Mouse (Mus musculus): ENCODE measurements around the gene Mllt3.

DNA sequence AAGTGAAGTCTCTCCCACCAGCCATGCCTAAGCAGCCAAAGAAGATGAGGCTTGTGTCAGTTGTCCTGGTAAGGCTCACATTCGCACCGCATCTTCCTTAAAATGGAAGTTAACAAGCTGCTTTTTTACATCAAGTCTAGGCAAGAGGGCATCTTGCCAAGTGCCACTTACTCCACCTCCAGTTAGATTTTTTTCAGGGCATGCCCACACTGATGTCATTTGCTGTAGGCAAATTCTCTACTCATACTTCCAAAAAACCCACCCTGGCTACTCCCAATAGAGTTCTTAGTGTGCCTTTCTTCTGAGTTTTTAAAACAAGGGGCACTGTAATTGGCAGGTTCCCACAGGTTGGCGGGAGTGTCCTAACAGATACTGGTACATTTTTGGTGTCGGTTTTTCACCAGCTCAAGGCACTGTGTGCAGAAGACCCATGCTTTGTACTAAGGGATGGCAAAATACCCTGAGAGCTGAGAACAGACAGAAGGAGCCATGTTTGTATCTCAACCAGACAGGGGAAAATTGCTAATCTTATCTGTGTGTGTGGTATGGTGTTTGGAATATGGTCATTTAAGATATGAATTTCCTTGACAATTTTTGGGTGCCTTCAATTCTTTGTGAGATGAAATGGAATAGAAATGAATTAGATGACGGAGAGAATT lies 282.2 kb downstream of the Mllt3 start:
- no peak for TF ChIP-seq CTCF (IDR thresholded peaks at IDR 0.05; ENCODE audit: low read depth)
- TF ChIP-seq EP300 (IDR thresholded peaks at IDR 0.05; ENCODE audit: low read depth), result peak; percentile 90
